Mouse (Mus musculus): Measurements from ENCODE around the gene Tmcc2. TPM values are rescaled to one million over a fixed set of nuclear protein-coding genes. Genes with fewer than 3 reads are reported as not detected.

Tmcc2 gene
- polyA plus RNA-seq, 1 experiment from 2014 or later = 6.1 TPM

- H3K27me3 ChIP-seq (ENCODE audit: control insufficient read depth, insufficient read depth, low read length) = no peaks in the 10 kb centered on the region
- ATAC-seq (ENCODE audit: insufficient number of reproducible peaks, low FRiP score, low TSS enrichment, low read depth) (no peak), DNase-seq (ENCODE audit: low spot score) (no peak)
- no peak overlapping the region for H3K9ac ChIP-seq (ENCODE audit: low read length)
- H3K4me1 ChIP-seq (ENCODE audit: control insufficient read depth, insufficient read depth, low read length) = no peaks in the 10 kb centered on the region
- no peaks in the 10 kb centered on the region for H3K9me3 ChIP-seq (ENCODE audit: control insufficient read depth, low read length)
- H3K36me3 ChIP-seq (ENCODE audit: control insufficient read depth, insufficient read depth, low read length) = no peaks in the 10 kb centered on the region
- H3K4me3 ChIP-seq (ENCODE audit: low read depth, low read length) = no peak overlapping the region
- no peak overlapping the region for H3K4me2 ChIP-seq (ENCODE audit: low read depth, severe bottlenecking)
- no peak overlapping the region for H3K27ac ChIP-seq (replicated peaks; ENCODE audit: low read depth, low read length)
Observed at GRCm38 (mm10) chr1:132346951-132347350, 44.1 kb downstream of the Tmcc2 start.

- Histone ChIP-seq H3K9ac (ENCODE audit: low read length) (no peak overlapping the region), H3K4me1 (ENCODE audit: control insufficient read depth, insufficient read depth, low read length) (no peaks in the 10 kb centered on the region), H3K27me3 (ENCODE audit: control insufficient read depth, insufficient read depth, low read length) (no peaks in the 10 kb centered on the region), H3K4me2 (ENCODE audit: low read depth, severe bottlenecking) (no peak overlapping the region), H3K27ac (replicated peaks; ENCODE audit: low read depth, low read length) (no peak overlapping the region), H3K4me3 (ENCODE audit: low read depth, low read length) (no peak overlapping the region), H3K36me3 (ENCODE audit: control insufficient read depth, insufficient read depth, low read length) (no peaks in the 10 kb centered on the region), H3K9me3 (ENCODE audit: control insufficient read depth, low read length) (no peaks in the 10 kb centered on the region)
- WGBS = 74% methylated on average over 12 of the region's 12 CpGs
- DNase-seq (ENCODE audit: low spot score) (no peak), ATAC-seq (ENCODE audit: insufficient number of reproducible peaks, low FRiP score, low TSS enrichment, low read depth) (no peak)
Observed at GRCm38 (mm10) chr1:132346134-132346851, 44.8 kb downstream of the Tmcc2 start.

- ATAC-seq (ENCODE audit: insufficient number of reproducible peaks, low FRiP score, low TSS enrichment, low read depth) = no peak
Observed at GRCm38 (mm10) chr1:132345514-132345913, 45.6 kb downstream of the Tmcc2 start.

GRCm38 (mm10) chr1:132343656-132344055 is 47.4 kb downstream of the Tmcc2 start:
- no peak overlapping the region for H3K4me2 ChIP-seq (ENCODE audit: low read depth, severe bottlenecking)
- H3K4me3 ChIP-seq (ENCODE audit: low read depth, low read length) = no peak overlapping the region
- no peaks in the 10 kb centered on the region for H3K27me3 ChIP-seq (ENCODE audit: control insufficient read depth, insufficient read depth, low read length)
- H3K36me3 ChIP-seq (ENCODE audit: control insufficient read depth, insufficient read depth, low read length) = no peaks in the 10 kb centered on the region
- H3K27ac ChIP-seq (replicated peaks; ENCODE audit: low read depth, low read length) = no peak overlapping the region
- H3K9me3 ChIP-seq (ENCODE audit: control insufficient read depth, low read length) = no peaks in the 10 kb centered on the region
- DNase-seq (ENCODE audit: low spot score) (no peak), ATAC-seq (ENCODE audit: insufficient number of reproducible peaks, low FRiP score, low TSS enrichment, low read depth) (no peak)
- 85% methylated on average over 1 of the region's 1 CpGs for WGBS
- no peaks in the 10 kb centered on the region for H3K4me1 ChIP-seq (ENCODE audit: control insufficient read depth, insufficient read depth, low read length)
- no peak overlapping the region for H3K9ac ChIP-seq (ENCODE audit: low read length)

More at GRCm38 (mm10) chr1:132345514-132345913, 45.6 kb downstream of the Tmcc2 start:
- no peak overlapping the region for H3K9ac ChIP-seq (ENCODE audit: low read length)
- no peaks in the 10 kb centered on the region for H3K4me1 ChIP-seq (ENCODE audit: control insufficient read depth, insufficient read depth, low read length)
- no peak overlapping the region for H3K4me3 ChIP-seq (ENCODE audit: low read depth, low read length)
- H3K4me2 ChIP-seq (ENCODE audit: low read depth, severe bottlenecking) = no peak overlapping the region
- no peaks in the 10 kb centered on the region for H3K9me3 ChIP-seq (ENCODE audit: control insufficient read depth, low read length)
- DNase-seq (ENCODE audit: low spot score) = no peak
- H3K27ac ChIP-seq (replicated peaks; ENCODE audit: low read depth, low read length) = no peak overlapping the region
- no peaks in the 10 kb centered on the region for H3K27me3 ChIP-seq (ENCODE audit: control insufficient read depth, insufficient read depth, low read length)
- 89% methylated on average over 4 of the region's 4 CpGs for WGBS
- no peaks in the 10 kb centered on the region for H3K36me3 ChIP-seq (ENCODE audit: control insufficient read depth, insufficient read depth, low read length)

GRCm38 (mm10) chr1:132343191-132343590 is 47.9 kb downstream of the Tmcc2 start:
- 92% methylated on average over 2 of the region's 2 CpGs for WGBS
- DNase-seq (ENCODE audit: low spot score) (no peak), ATAC-seq (ENCODE audit: insufficient number of reproducible peaks, low FRiP score, low TSS enrichment, low read depth) (no peak)
- H3K4me2 ChIP-seq (ENCODE audit: low read depth, severe bottlenecking) = no peak overlapping the region
- H3K36me3 ChIP-seq (ENCODE audit: control insufficient read depth, insufficient read depth, low read length) = no peaks in the 10 kb centered on the region
- H3K27ac ChIP-seq (replicated peaks; ENCODE audit: low read depth, low read length) = no peak overlapping the region
- no peaks in the 10 kb centered on the region for H3K9me3 ChIP-seq (ENCODE audit: control insufficient read depth, low read length)
- no peaks in the 10 kb centered on the region for H3K27me3 ChIP-seq (ENCODE audit: control insufficient read depth, insufficient read depth, low read length)
- H3K4me1 ChIP-seq (ENCODE audit: control insufficient read depth, insufficient read depth, low read length) = no peaks in the 10 kb centered on the region
- no peak overlapping the region for H3K9ac ChIP-seq (ENCODE audit: low read length)
- no peak overlapping the region for H3K4me3 ChIP-seq (ENCODE audit: low read depth, low read length)

GRCm38 (mm10) chr1:132342518-132342917 is 48.6 kb downstream of the Tmcc2 start:
- Histone ChIP-seq H3K9me3 (ENCODE audit: control insufficient read depth, low read length) (no peaks in the 10 kb centered on the region), H3K9ac (ENCODE audit: low read length) (no peak overlapping the region), H3K27me3 (ENCODE audit: control insufficient read depth, insufficient read depth, low read length) (no peaks in the 10 kb centered on the region), H3K4me3 (ENCODE audit: low read depth, low read length) (no peak overlapping the region), H3K27ac (replicated peaks; ENCODE audit: low read depth, low read length) (no peak overlapping the region), H3K4me1 (ENCODE audit: control insufficient read depth, insufficient read depth, low read length) (no peaks in the 10 kb centered on the region), H3K36me3 (ENCODE audit: control insufficient read depth, insufficient read depth, low read length) (no peaks in the 10 kb centered on the region), H3K4me2 (ENCODE audit: low read depth, severe bottlenecking) (no peak overlapping the region)
- no peak for DNase-seq (ENCODE audit: low spot score)
- ATAC-seq (ENCODE audit: insufficient number of reproducible peaks, low FRiP score, low TSS enrichment, low read depth) = no peak
- WGBS = 77% methylated on average over 3 of the region's 3 CpGs

- 48% methylated on average over 5 of the region's 5 CpGs for WGBS
- H3K9ac ChIP-seq (ENCODE audit: low read length) = no peak overlapping the region
- DNase-seq (ENCODE audit: low spot score) (no peak), ATAC-seq (ENCODE audit: insufficient number of reproducible peaks, low FRiP score, low TSS enrichment, low read depth) (no peak)
- H3K27ac ChIP-seq (replicated peaks; ENCODE audit: low read depth, low read length) = no peak overlapping the region
- H3K4me2 ChIP-seq (ENCODE audit: low read depth, severe bottlenecking) = no peak overlapping the region
- H3K27me3 ChIP-seq (ENCODE audit: control insufficient read depth, insufficient read depth, low read length) = no peaks in the 10 kb centered on the region
- no peaks in the 10 kb centered on the region for H3K9me3 ChIP-seq (ENCODE audit: control insufficient read depth, low read length)
- H3K4me3 ChIP-seq (ENCODE audit: low read depth, low read length) = no peak overlapping the region
- H3K4me1 ChIP-seq (ENCODE audit: control insufficient read depth, insufficient read depth, low read length) = no peaks in the 10 kb centered on the region
- H3K36me3 ChIP-seq (ENCODE audit: control insufficient read depth, insufficient read depth, low read length) = no peaks in the 10 kb centered on the region
Observed at GRCm38 (mm10) chr1:132341731-132342501, 49.2 kb downstream of the Tmcc2 start.

- 50% methylated on average over 8 of the region's 8 CpGs for WGBS
- DNase-seq (ENCODE audit: low spot score) (no peak), ATAC-seq (ENCODE audit: insufficient number of reproducible peaks, low FRiP score, low TSS enrichment, low read depth) (no peak)
- H3K4me2 ChIP-seq (ENCODE audit: low read depth, severe bottlenecking) = no peak overlapping the region
- no peaks in the 10 kb centered on the region for H3K27me3 ChIP-seq (ENCODE audit: control insufficient read depth, insufficient read depth, low read length)
- no peaks in the 10 kb centered on the region for H3K9me3 ChIP-seq (ENCODE audit: control insufficient read depth, low read length)
- H3K4me1 ChIP-seq (ENCODE audit: control insufficient read depth, insufficient read depth, low read length) = peaks cover 13% of the 10 kb centered on the region
- H3K9ac ChIP-seq (ENCODE audit: low read length) = no peak overlapping the region
- no peaks in the 10 kb centered on the region for H3K36me3 ChIP-seq (ENCODE audit: control insufficient read depth, insufficient read depth, low read length)
- H3K27ac ChIP-seq (replicated peaks; ENCODE audit: low read depth, low read length) = no peak overlapping the region
- H3K4me3 ChIP-seq (ENCODE audit: low read depth, low read length) = no peak overlapping the region
Observed at GRCm38 (mm10) chr1:132338027-132338660, 52.9 kb downstream of the Tmcc2 start.
